Comparison of ENCODE assay signal across 20 mouse cellular contexts in the genomic region with DNA sequence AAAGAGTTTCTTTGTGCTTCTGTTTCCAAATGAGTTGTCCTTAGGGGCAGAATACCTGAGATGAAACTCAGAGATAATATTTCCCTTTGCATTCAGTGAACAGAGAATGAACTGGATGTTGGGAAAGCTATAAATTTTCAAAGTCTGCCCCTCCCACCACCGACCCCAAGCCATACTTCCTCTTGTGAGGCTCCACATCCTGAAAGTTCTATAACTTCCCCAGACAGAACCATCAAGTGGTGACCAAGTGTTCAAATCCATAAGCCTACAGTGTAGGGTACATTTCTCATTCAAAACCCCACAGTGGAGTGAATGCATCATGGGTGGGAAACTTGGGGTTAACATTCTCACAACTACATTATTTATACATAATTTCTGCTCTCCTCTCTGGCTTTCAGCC.
"Had no signal": no experiment of that assay in that cellular context is flagged by ENCODE, and none has a peak within 500 bp of the region (broad histone marks: within the 10 kb centered on the region; RNA-seq: fewer than 3 reads in every experiment).

No protein-coding gene starts in this region.

- H3K4me3 ChIP-seq: layer of hippocampus, adult 2 months; left cerebral cortex, adult 2 months; liver, embryonic 13.5 days; midbrain, embryonic 12.5 days; midbrain, embryonic 15.5 days; myocyte; neural tube, embryonic 13.5 days; stomach, embryonic 15.5 days had no signal

- H3K36me3 ChIP-seq: liver, embryonic 13.5 days; midbrain, embryonic 12.5 days; midbrain, embryonic 15.5 days; neural tube, embryonic 13.5 days; stomach, embryonic 15.5 days had no signal

- H3K4me2 ChIP-seq: liver, embryonic 13.5 days; midbrain, embryonic 12.5 days; midbrain, embryonic 15.5 days; neural tube, embryonic 13.5 days; stomach, embryonic 15.5 days had no signal

- H3K4me1 ChIP-seq: liver, embryonic 13.5 days; midbrain, embryonic 12.5 days; midbrain, embryonic 15.5 days; neural tube, embryonic 13.5 days; stomach, embryonic 15.5 days had no signal

- H3K27me3 ChIP-seq: liver, embryonic 13.5 days; midbrain, embryonic 12.5 days; midbrain, embryonic 15.5 days; neural tube, embryonic 13.5 days; stomach, embryonic 15.5 days had no signal

- H3K9ac ChIP-seq: liver, embryonic 13.5 days; midbrain, embryonic 12.5 days; midbrain, embryonic 15.5 days; neural tube, embryonic 13.5 days; stomach, embryonic 15.5 days had no signal

- ATAC-seq: midbrain, embryonic 15.5 days had no signal

- H3K27ac ChIP-seq: kidney, postnatal 0 days; layer of hippocampus, adult 2 months; left cerebral cortex, adult 2 months; liver, embryonic 13.5 days; midbrain, embryonic 12.5 days; midbrain, embryonic 15.5 days; neural tube, embryonic 13.5 days; stomach, embryonic 15.5 days had no signal

- H3K9me3 ChIP-seq: liver, embryonic 13.5 days; midbrain, embryonic 12.5 days; midbrain, embryonic 15.5 days; neural tube, embryonic 13.5 days; stomach, embryonic 15.5 days had no signal

- DNase-seq: kidney, adult 18-20 months; kidney, adult 9 months; kidney, postnatal 25 days; layer of hippocampus, adult 9-11 months; liver, embryonic 13.5 days; lung, adult 2 months; lung, postnatal 10 days; lung, postnatal 36 days; retina, postnatal 1 day; right cerebral cortex, postnatal 25 days; spleen, adult 18-20 months; thymus, postnatal 25 days had no signal
